Mouse (Mus musculus) myocyte (in vitro differentiated cells): ENCODE results near the gene Wdr66.

Experiments
- MAX ChIP-seq: IDR thresholded peaks from one replicate; pipeline ENCODE4 v1.6.1; 2011; ENCODE audit warnings: low read depth, mild to moderate bottlenecking, control low read depth
- MYOD1 ChIP-seq, 3 experiments: IDR thresholded peaks; one replicate each; pipeline ENCODE4 v1.6.1; 2011; ENCODE audit warnings: control low read depth in 2 of 3, low read depth in 2 of 3, mild to moderate bottlenecking in 2 of 3, moderate library complexity in 1 of 3; ENCODE audit not compliant: insufficient read length in 2 of 3, control insufficient read depth in 1 of 3
- MYOG ChIP-seq, 3 experiments: IDR thresholded peaks; one replicate each; pipeline ENCODE4 v1.6.1; 2011; ENCODE audit warnings: control low read depth in 2 of 3, low read depth in 2 of 3, mild to moderate bottlenecking in 2 of 3; ENCODE audit not compliant: insufficient read length in 2 of 3, control insufficient read depth in 1 of 3, insufficient read depth in 1 of 3
- REST ChIP-seq: IDR thresholded peaks from one replicate; pipeline ENCODE4 v1.6.1; 2011; ENCODE audit warnings: mild to moderate bottlenecking, control low read depth, moderate library complexity; ENCODE audit not compliant: insufficient read depth, insufficient read length

- no peak for TF ChIP-seq MAX
- no peak for TF ChIP-seq MYOG (IDR thresholded peaks at IDR 0.05; ENCODE audit: control insufficient read depth in 1 of 3, insufficient read depth in 1 of 3, insufficient read length in 2 of 3, low read depth in 2 of 3)
- no peak for TF ChIP-seq REST
- no peak for TF ChIP-seq MYOD1 (IDR thresholded peaks at IDR 0.05; ENCODE audit: control insufficient read depth in 1 of 3, insufficient read length in 2 of 3, low read depth in 2 of 3)
Measured at GRCm38 (mm10) chr5:123376569-123376968, 124.7 kb downstream of the Wdr66 start.
